ENCODE assay signal across 11 mouse cellular contexts in the genomic region with DNA sequence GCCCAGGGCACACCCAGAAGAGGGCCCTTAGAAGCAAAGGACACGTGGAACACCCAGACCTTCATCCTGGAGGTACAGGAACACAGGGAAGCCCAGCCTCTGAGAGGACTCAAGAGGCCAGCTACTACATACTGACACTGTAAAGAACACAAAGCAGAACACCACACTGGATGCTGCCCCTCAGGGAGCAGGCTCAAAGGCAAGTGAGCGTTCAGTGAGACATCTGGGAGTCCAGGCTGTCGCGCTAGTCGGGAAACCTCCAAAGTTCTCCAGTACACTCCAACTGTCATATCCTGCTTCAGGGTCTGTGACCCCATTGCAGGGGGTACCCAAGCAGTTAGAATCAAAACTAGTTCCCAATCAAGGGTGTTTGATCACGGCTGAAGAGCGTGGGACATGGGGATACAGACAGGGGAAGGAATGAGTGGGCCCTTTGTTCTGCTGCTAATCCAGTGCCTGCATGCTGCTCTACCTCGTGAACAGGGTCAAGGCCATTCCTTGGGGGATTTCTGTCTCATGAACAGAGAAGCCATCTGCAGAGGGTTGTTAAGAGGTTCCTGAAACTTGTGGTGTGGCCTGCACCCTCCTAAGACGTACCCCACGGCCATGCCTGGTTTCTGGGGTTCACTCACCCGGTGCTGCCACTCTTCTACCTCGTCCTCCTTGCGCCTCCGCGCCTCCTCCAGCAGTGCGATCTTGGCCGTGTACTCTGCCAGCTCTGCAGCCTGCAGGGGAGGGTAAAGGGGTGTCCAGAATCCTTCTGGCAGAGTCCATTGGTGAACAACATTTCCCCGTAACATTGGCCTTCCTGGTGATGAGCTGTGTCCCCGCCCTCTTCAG. TPM values are rescaled to one million over a fixed set of nuclear protein-coding genes. Genes with fewer than 3 reads are reported as not detected.
DNase-seq lines count a peak whose midpoint lies in the region; ATAC-seq and TF ChIP-seq lines count a peak whose summit lies in the region.
"Had no signal": no experiment of that assay in that cellular context is flagged by ENCODE, and none has a peak within 500 bp of the region (broad histone marks: within the 10 kb centered on the region; RNA-seq: fewer than 3 reads in every experiment).

No protein-coding gene starts in this region.

- no peak overlapping the region for H3K4me2 ChIP-seq in kidney, embryonic 15.5 days
- H3K4me2 ChIP-seq in forebrain, embryonic 13.5 days = no peak overlapping the region
- no peak overlapping the region for H3K4me2 ChIP-seq in intestine, postnatal 0 days (replicated peaks; ENCODE audit: low read depth)
- H3K4me2 ChIP-seq: embryonic facial prominence, embryonic 13.5 days; liver, embryonic 13.5 days had no signal

- intact Hi-C loops in gastrocnemius, adult 2 months (cut with DNase I) = no loop called here

- WGBS in kidney, embryonic 15.5 days = 92% methylated on average over 19 of the region's 19 CpGs
- WGBS in forebrain, embryonic 13.5 days = 78% methylated on average over 19 of the region's 19 CpGs
- WGBS in intestine, postnatal 0 days = 86% methylated on average over 19 of the region's 19 CpGs

- peak; percentile 6 for DNase-seq in kidney, postnatal 10 days
- DNase-seq in thymus, postnatal 14 days = peak; percentile 16
- DNase-seq in thymus, postnatal 36 days = no peak
- no peak for DNase-seq in right cerebral cortex, postnatal 10 days (ENCODE audit: low spot score in 2 of 2)
- DNase-seq in gastrocnemius, adult 2 months = no peak
- DNase-seq: kidney, adult 9 months; liver, embryonic 13.5 days had no signal

- TF ChIP-seq CTCF in intestine, postnatal 0 days (IDR thresholded peaks at IDR 0.05; ENCODE audit: low read depth) = no peak
- no peak for TF ChIP-seq CTCF in gastrocnemius, adult 2 months (IDR thresholded peaks at IDR 0.05)

- H3K27ac ChIP-seq in kidney, embryonic 15.5 days = no peak overlapping the region
- peak overlapping the region; percentile 44 for H3K27ac ChIP-seq in forebrain, embryonic 13.5 days
- 0 out of 2 replicates have a peak overlapping the region, but pooled peaks have one; percentile 7 for H3K27ac ChIP-seq in intestine, postnatal 0 days (ENCODE audit: low read depth, low read length)
- H3K27ac ChIP-seq in gastrocnemius, adult 2 months = no peak overlapping the region
- H3K27ac ChIP-seq: embryonic facial prominence, embryonic 13.5 days; liver, embryonic 13.5 days had no signal

- H3K4me1 ChIP-seq in kidney, embryonic 15.5 days = peaks cover 51% of the 10 kb centered on the region
- peaks cover 46% of the 10 kb centered on the region for H3K4me1 ChIP-seq in forebrain, embryonic 13.5 days
- H3K4me1 ChIP-seq in intestine, postnatal 0 days (replicated peaks; ENCODE audit: control insufficient read depth, insufficient read depth, low read length) = peaks cover 13% of the 10 kb centered on the region

- no peaks in the 10 kb centered on the region for H3K27me3 ChIP-seq in kidney, embryonic 15.5 days
- H3K27me3 ChIP-seq in forebrain, embryonic 13.5 days = no peaks in the 10 kb centered on the region
- no peaks in the 10 kb centered on the region for H3K27me3 ChIP-seq in intestine, postnatal 0 days (replicated peaks; ENCODE audit: control insufficient read depth, insufficient read depth, low read length)
- H3K27me3 ChIP-seq: embryonic facial prominence, embryonic 13.5 days; liver, embryonic 13.5 days had no signal

- no peak for ATAC-seq in kidney, embryonic 15.5 days (replicated peaks; ENCODE audit: low FRiP score)
- no peak for ATAC-seq in forebrain, embryonic 13.5 days
- no peak for ATAC-seq in intestine, postnatal 0 days

- H3K36me3 ChIP-seq in kidney, embryonic 15.5 days = peaks cover 65% of the 10 kb centered on the region
- H3K36me3 ChIP-seq in forebrain, embryonic 13.5 days (ENCODE audit: poor library complexity, severe bottlenecking) = peaks cover 60% of the 10 kb centered on the region
- H3K36me3 ChIP-seq in intestine, postnatal 0 days (ENCODE audit: control insufficient read depth, insufficient read depth) = peaks cover 77% of the 10 kb centered on the region

- no peak overlapping the region for H3K9ac ChIP-seq in kidney, embryonic 15.5 days
- no peak overlapping the region for H3K9ac ChIP-seq in forebrain, embryonic 13.5 days
- no peak overlapping the region for H3K9ac ChIP-seq in intestine, postnatal 0 days (ENCODE audit: low read depth, low read length)
- H3K9ac ChIP-seq: embryonic facial prominence, embryonic 13.5 days; liver, embryonic 13.5 days had no signal

- no peaks in the 10 kb centered on the region for H3K9me3 ChIP-seq in kidney, embryonic 15.5 days (replicated peaks)
- no peaks in the 10 kb centered on the region for H3K9me3 ChIP-seq in forebrain, embryonic 13.5 days (replicated peaks)
- no peaks in the 10 kb centered on the region for H3K9me3 ChIP-seq in intestine, postnatal 0 days (ENCODE audit: control insufficient read depth)
- H3K9me3 ChIP-seq: embryonic facial prominence, embryonic 13.5 days; liver, embryonic 13.5 days had no signal

- no peak overlapping the region for H3K4me3 ChIP-seq in kidney, embryonic 15.5 days (replicated peaks)
- H3K4me3 ChIP-seq in forebrain, embryonic 13.5 days = no peak overlapping the region
- H3K4me3 ChIP-seq in intestine, postnatal 0 days (ENCODE audit: low read depth, low read length) = no peak overlapping the region
- no peak overlapping the region for H3K4me3 ChIP-seq in gastrocnemius, adult 2 months
- H3K4me3 ChIP-seq: embryonic facial prominence, embryonic 13.5 days; liver, embryonic 13.5 days had no signal

RNA-seq across cellular contexts. Expression of a gene that starts 42.0 kb away (rescaled TPM):
- 182 and 184 TPM in 2 replicates for polyA plus RNA-seq in kidney, embryonic 15.5 days (2015; fragmentation: Nextera tagmentation; extraction: Ambion mirVana)
- 113 and 117 TPM in 2 replicates for polyA plus RNA-seq in forebrain, embryonic 13.5 days (2015; fragmentation: Nextera tagmentation; extraction: Ambion mirVana)
- polyA plus RNA-seq in intestine, postnatal 0 days (2015; fragmentation: Nextera tagmentation; extraction: Ambion mirVana) = 342 and 379 TPM in 2 replicates
- total RNA-seq in gastrocnemius, adult 2 months (2021) = 1 to 10 TPM; 1.5 to 1.9 TPM

Comparison
In these comparisons a context has a peak if more than half of its experiments do, and no peak if none do; other contexts are left out.
1. DNase-seq: peak in kidney, postnatal 10 days (single experiment) and thymus, postnatal 14 days (single experiment); none in thymus, postnatal 36 days (0 of 2), right cerebral cortex, postnatal 10 days (0 of 2) and gastrocnemius, adult 2 months (single experiment).
2. H3K27ac ChIP-seq: peak in forebrain, embryonic 13.5 days (single experiment) and intestine, postnatal 0 days (single experiment); none in kidney, embryonic 15.5 days (single experiment) and gastrocnemius, adult 2 months (single experiment).